Mouse (Mus musculus): ENCODE measurements around the gene Ercc2.

GRCm38 (mm10) chr7:19416590-19416989, 34.8 kb downstream of the Ercc2 start:
- TF ChIP-seq GATA1 (IDR thresholded peaks at IDR 0.05; ENCODE audit: low read length): no peak
- TF ChIP-seq TAL1 (IDR thresholded peaks at IDR 0.05; ENCODE audit: low read length): no peak

Measured in erythroblast, embryonic 14.5 days (primary cell).